Mouse (Mus musculus) bone marrow macrophage, adult 2 months (primary cell): Measurements from ENCODE around the gene Dst.

Experiments used
- CTCF ChIP-seq: IDR thresholded peaks from 2 replicates; pipeline ENCODE4 v1.5.1; 2012; ENCODE audit warnings: low read depth, mild to moderate bottlenecking, low read length, moderate library complexity
- POLR2A ChIP-seq: IDR thresholded peaks from 2 replicates; pipeline ENCODE4 v1.6.1; 2012; ENCODE audit warnings: mild to moderate bottlenecking, low read depth, low read length, borderline replicate concordance

DNA sequence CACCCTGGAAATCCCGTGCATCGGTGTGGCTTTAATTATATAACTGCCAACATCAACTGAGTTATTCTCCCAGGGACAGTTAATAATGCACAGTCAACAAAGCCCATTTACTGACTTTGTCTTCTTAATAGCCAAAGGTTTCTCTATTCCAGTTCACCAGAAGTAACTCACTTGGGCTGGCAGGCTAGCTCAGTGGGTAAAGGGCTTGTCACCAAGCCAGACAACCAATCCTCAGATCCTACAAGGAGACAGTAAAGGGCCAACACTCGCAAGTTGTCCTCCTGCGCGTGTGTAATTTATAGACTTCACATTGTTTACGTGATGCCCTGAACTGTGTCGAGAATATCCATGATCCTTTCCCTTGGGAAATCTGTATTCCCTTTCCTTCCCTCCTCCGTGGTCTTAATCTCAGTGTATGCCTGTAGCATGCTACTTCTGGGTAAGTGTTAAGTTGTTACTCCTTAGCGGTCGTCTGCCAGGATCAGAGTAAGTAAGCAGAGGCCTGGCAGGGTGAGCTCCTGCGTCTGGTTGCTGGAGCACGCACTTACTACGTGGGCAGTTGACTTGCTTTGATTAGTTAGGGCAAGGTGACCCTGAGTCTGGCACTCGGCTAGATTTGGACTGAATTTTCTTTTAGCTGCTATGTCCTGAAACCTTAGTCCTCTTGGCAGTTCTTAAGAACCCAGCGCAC, 338.1 kb downstream of the Dst start:
- no peak for TF ChIP-seq CTCF
- TF ChIP-seq POLR2A: no peak
